11 mouse cellular contexts compared by ENCODE assay signal in genomic region chr16:52059535-52059934, GRCm38 (mm10). TPM values are rescaled to one million over a fixed set of nuclear protein-coding genes. Genes with fewer than 3 reads are reported as not detected.
DNase-seq lines count a peak whose midpoint lies in the region; ATAC-seq and TF ChIP-seq lines count a peak whose summit lies in the region.
"Had no signal": no experiment of that assay in that cellular context is flagged by ENCODE, and none has a peak within 500 bp of the region (broad histone marks: within the 10 kb centered on the region; RNA-seq: fewer than 3 reads in every experiment).

No protein-coding gene starts in this region.

- DNase-seq in heart, adult 9 months (ENCODE audit: low spot score in 2 of 2) = no peak
- DNase-seq in spleen, adult 2 months (ENCODE audit: low read depth in 1 of 2, low spot score in 2 of 2) = no peak
- DNase-seq in spleen, adult 18-20 months = no peak
- no peak for DNase-seq in heart, postnatal 0 days (ENCODE audit: low spot score)
- no peak for DNase-seq in adrenal gland, adult (ENCODE audit: inconsistent age in 2 of 2, low spot score in 1 of 2)
- DNase-seq: cerebellum, adult 2 months had no signal

- H3K9ac ChIP-seq in heart, embryonic 14.5 days (ENCODE audit: low read length) = peak overlapping the region; percentile 12; the same call in 1 of the 2 replicates
- no peak overlapping the region for H3K9ac ChIP-seq in heart, postnatal 0 days (replicated peaks; ENCODE audit: low read depth, low read length)
- no peak overlapping the region for H3K9ac ChIP-seq in midbrain, embryonic 15.5 days
- H3K9ac ChIP-seq: forebrain, embryonic 15.5 days; hindbrain, embryonic 12.5 days had no signal

- ATAC-seq in heart, embryonic 14.5 days (ENCODE audit: insufficient number of reproducible peaks, insufficient read depth, low FRiP score, low read depth) = no peak
- ATAC-seq in heart, postnatal 0 days (ENCODE audit: insufficient read depth, low read depth) = peak; percentile 30; the same call in 1 of the 2 replicates
- ATAC-seq in midbrain, embryonic 15.5 days (replicated peaks) = no peak
- ATAC-seq: forebrain, embryonic 15.5 days had no signal

- TF ChIP-seq EP300 in heart, postnatal 0 days (IDR thresholded peaks at IDR 0.05; ENCODE audit: low read depth) = no peak

- no peak for TF ChIP-seq POLR2A in spleen, adult 2 months (IDR thresholded peaks at IDR 0.05; ENCODE audit: low read depth, low read length)

- H3K36me3 ChIP-seq in heart, embryonic 14.5 days (ENCODE audit: control insufficient read depth, insufficient read depth, low read length) = no peaks in the 10 kb centered on the region
- H3K36me3 ChIP-seq in spleen, adult 2 months (ENCODE audit: control insufficient read depth, insufficient read depth, low read length) = peaks cover 1% of the 10 kb centered on the region
- H3K36me3 ChIP-seq in heart, postnatal 0 days (replicated peaks; ENCODE audit: control insufficient read depth, insufficient read depth, low read length) = no peaks in the 10 kb centered on the region
- H3K36me3 ChIP-seq in midbrain, embryonic 15.5 days (replicated peaks) = no peaks in the 10 kb centered on the region
- H3K36me3 ChIP-seq: forebrain, embryonic 15.5 days; hindbrain, embryonic 12.5 days had no signal

- peak overlapping the region; percentile 30 for H3K4me2 ChIP-seq in heart, embryonic 14.5 days (ENCODE audit: low read length)
- no peak overlapping the region for H3K4me2 ChIP-seq in heart, postnatal 0 days (ENCODE audit: low read depth, low read length)
- H3K4me2 ChIP-seq in midbrain, embryonic 15.5 days = no peak overlapping the region
- H3K4me2 ChIP-seq: forebrain, embryonic 15.5 days; hindbrain, embryonic 12.5 days had no signal

- no peak overlapping the region for H3K4me3 ChIP-seq in heart, embryonic 14.5 days (ENCODE audit: control insufficient read depth in 1 of 2, insufficient read depth in 1 of 2, low read depth in 1 of 2, low read length in 2 of 2)
- no peak overlapping the region for H3K4me3 ChIP-seq in spleen, adult 2 months (ENCODE audit: extremely low read depth, insufficient read depth, insufficient read length)
- H3K4me3 ChIP-seq in heart, postnatal 0 days (ENCODE audit: low read depth, low read length) = no peak overlapping the region
- H3K4me3 ChIP-seq in midbrain, embryonic 15.5 days = no peak overlapping the region
- H3K4me3 ChIP-seq: forebrain, embryonic 15.5 days; hindbrain, embryonic 12.5 days; midbrain, embryonic 10.5 days had no signal

- no peaks in the 10 kb centered on the region for H3K9me3 ChIP-seq in heart, embryonic 14.5 days (ENCODE audit: control insufficient read depth, low read length)
- no peaks in the 10 kb centered on the region for H3K9me3 ChIP-seq in heart, postnatal 0 days (replicated peaks; ENCODE audit: control insufficient read depth, low read length)
- H3K9me3 ChIP-seq in midbrain, embryonic 15.5 days = no peaks in the 10 kb centered on the region
- H3K9me3 ChIP-seq: forebrain, embryonic 15.5 days; hindbrain, embryonic 12.5 days; midbrain, embryonic 10.5 days had no signal

- TF ChIP-seq CTCF in spleen, adult 2 months (IDR thresholded peaks at IDR 0.05; ENCODE audit: extremely low read depth, insufficient read depth, insufficient read length, insufficient replicate concordance) = no peak
- TF ChIP-seq CTCF in heart, postnatal 0 days (IDR thresholded peaks at IDR 0.05; ENCODE audit: low read depth) = no peak

- H3K27ac ChIP-seq in heart, embryonic 14.5 days (replicated peaks in 1 of 2; ENCODE audit: control insufficient read depth in 1 of 2, insufficient read depth in 1 of 2, low read depth in 2 of 2, low read length in 2 of 2) = peak overlapping the region; percentile 37 to 75
- H3K27ac ChIP-seq in spleen, adult 2 months (ENCODE audit: insufficient read depth, low read length) = peak overlapping the region; percentile 49
- H3K27ac ChIP-seq in heart, postnatal 0 days (ENCODE audit: low read depth) = peak overlapping the region; percentile 57; the same call in 1 of the 2 replicates
- no peak overlapping the region for H3K27ac ChIP-seq in midbrain, embryonic 15.5 days
- H3K27ac ChIP-seq: forebrain, embryonic 15.5 days; hindbrain, embryonic 12.5 days had no signal

- no peaks in the 10 kb centered on the region for H3K27me3 ChIP-seq in heart, embryonic 14.5 days (ENCODE audit: control insufficient read depth, insufficient read depth, low read length)
- H3K27me3 ChIP-seq in spleen, adult 2 months (ENCODE audit: control insufficient read depth, insufficient read depth, low read length) = no peaks in the 10 kb centered on the region
- H3K27me3 ChIP-seq in heart, postnatal 0 days (ENCODE audit: control insufficient read depth, insufficient read depth, low read length) = no peaks in the 10 kb centered on the region
- no peaks in the 10 kb centered on the region for H3K27me3 ChIP-seq in midbrain, embryonic 15.5 days (replicated peaks)
- H3K27me3 ChIP-seq: forebrain, embryonic 15.5 days; hindbrain, embryonic 12.5 days had no signal

- WGBS in heart, embryonic 14.5 days = 43% methylated on average over 4 of the region's 4 CpGs
- WGBS in spleen, adult 2 months = 76% methylated on average over 4 of the region's 4 CpGs
- 44% methylated on average over 4 of the region's 4 CpGs for WGBS in heart, postnatal 0 days
- 76% methylated on average over 4 of the region's 4 CpGs for WGBS in midbrain, embryonic 15.5 days

- peaks cover 37 to 70% of the 10 kb centered on the region in 2 experiments for H3K4me1 ChIP-seq in heart, embryonic 14.5 days (ENCODE audit: control insufficient read depth in 2 of 2, insufficient read depth in 2 of 2, low read length in 2 of 2)
- H3K4me1 ChIP-seq in spleen, adult 2 months (ENCODE audit: control insufficient read depth, insufficient read depth, insufficient read length) = peaks cover 40% of the 10 kb centered on the region
- peaks cover 62% of the 10 kb centered on the region for H3K4me1 ChIP-seq in heart, postnatal 0 days (ENCODE audit: control insufficient read depth, insufficient read depth)
- H3K4me1 ChIP-seq in midbrain, embryonic 15.5 days = peaks cover 29% of the 10 kb centered on the region

RNA-seq across cellular contexts. Expression of gene Cblb, which starts 28.5 kb away (rescaled TPM):
- 13.3 and 14.0 TPM in 2 replicates for polyA plus RNA-seq in heart, embryonic 14.5 days (2014; fragmentation: Nextera tagmentation; extraction: Ambion mirVana)
- polyA plus RNA-seq in spleen, adult 2 months (2012; rRNA removed) = 18.1 and 21.1 TPM in 2 replicates
- total RNA-seq in heart, postnatal 0 days (2014; rRNA removed; ENCODE audit: low replicate concordance) = 9.2 and 10.4 TPM in 2 replicates
- polyA plus RNA-seq in heart, postnatal 0 days (2015; fragmentation: Nextera tagmentation; extraction: Ambion mirVana) = 3.4 and 3.9 TPM in 2 replicates
- polyA plus RNA-seq in midbrain, embryonic 15.5 days (2015; fragmentation: Nextera tagmentation; extraction: Ambion mirVana) = 12.4 and 14.5 TPM in 2 replicates
